Mouse (Mus musculus) lung, postnatal 0 days (tissue): Measurements from ENCODE around the gene Agpat2.

Experiments used
- CTCF ChIP-seq: IDR thresholded peaks from 2 replicates; pipeline ENCODE4 v1.5.1; 2016; ENCODE audit warnings: antibody characterized with exemption, mild to moderate bottlenecking
- EP300 ChIP-seq: IDR thresholded peaks from 2 replicates; pipeline ENCODE4 v1.6.1; 2016; ENCODE audit warnings: antibody characterized with exemption, mild to moderate bottlenecking, control low read depth

DNA sequence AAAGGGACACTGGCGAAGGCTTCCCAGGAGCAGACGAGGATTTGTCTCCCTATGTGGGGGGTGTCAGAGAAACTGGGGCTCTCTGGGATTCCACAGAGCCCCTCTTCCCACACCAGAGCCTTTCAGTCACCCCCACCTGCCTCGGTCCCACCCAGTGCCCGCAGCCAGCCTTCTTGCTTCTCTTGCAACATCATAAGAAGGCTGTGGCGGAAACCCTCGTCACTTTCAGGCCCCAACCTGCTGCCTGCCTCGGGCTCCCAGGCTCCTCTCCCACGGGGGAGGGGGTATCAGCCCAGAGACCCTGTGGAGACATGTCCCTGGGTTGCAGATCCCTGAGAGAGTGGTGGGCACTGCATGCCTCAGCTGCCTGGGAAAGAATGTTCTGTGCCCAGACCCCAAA lies 52.8 kb downstream of the Agpat2 start:
- TF ChIP-seq CTCF: no peak
- no peak for TF ChIP-seq EP300
